Mouse (Mus musculus): ENCODE measurements at regions not wholly inside any gene's neighbourhood (a gene's known extent, or its start where the extent isn't known, plus 50 kb on each side); places are given as distances from the start of the nearest gene placed in this dataset.

GRCm38 (mm10) chr6:143518476-143518875, 351.5 kb downstream of the Etnk1 start:
- Histone ChIP-seq H3K27ac (ENCODE audit: insufficient read depth, low read depth, low read length) (no peak overlapping the region), H3K4me1 (ENCODE audit: control insufficient read depth, insufficient read depth, low read length) (no peaks in the 10 kb centered on the region)
- no peak for TF ChIP-seq POLR2A (IDR thresholded peaks at IDR 0.05; ENCODE audit: borderline replicate concordance, low read depth, low read length)
- no peak for TF ChIP-seq CTCF (IDR thresholded peaks at IDR 0.05; ENCODE audit: low read depth, low read length)

GRCm38 (mm10) chr6:143519668-143520067, 352.6 kb downstream of the Etnk1 start:
- H3K4me1 ChIP-seq (ENCODE audit: control insufficient read depth, insufficient read depth, low read length) = no peaks in the 10 kb centered on the region
- no peak overlapping the region for H3K4me3 ChIP-seq (ENCODE audit: insufficient read depth, low read length)
- no peak overlapping the region for H3K27ac ChIP-seq (ENCODE audit: insufficient read depth, low read depth, low read length)
- TF ChIP-seq POLR2A (IDR thresholded peaks at IDR 0.05; ENCODE audit: borderline replicate concordance, low read depth, low read length) = no peak
- TF ChIP-seq CTCF (IDR thresholded peaks at IDR 0.05; ENCODE audit: low read depth, low read length) = no peak

More at GRCm38 (mm10) chr6:143518476-143518875, 351.5 kb downstream of the Etnk1 start:
- no peak overlapping the region for H3K4me3 ChIP-seq (ENCODE audit: insufficient read depth, low read length)

GRCm38 (mm10) chr6:143525092-143525491, 358.1 kb downstream of the Etnk1 start:
- TF ChIP-seq CTCF (IDR thresholded peaks at IDR 0.05; ENCODE audit: low read depth, low read length) = no peak
- no peak for TF ChIP-seq POLR2A (IDR thresholded peaks at IDR 0.05; ENCODE audit: borderline replicate concordance, low read depth, low read length)

GRCm38 (mm10) chr6:143528898-143529297, 361.9 kb downstream of the Etnk1 start:
- Histone ChIP-seq H3K4me1 (ENCODE audit: control insufficient read depth, insufficient read depth, low read length) (no peaks in the 10 kb centered on the region), H3K27ac (ENCODE audit: insufficient read depth, low read depth, low read length) (no peak overlapping the region)

More at GRCm38 (mm10) chr6:143525092-143525491, 358.1 kb downstream of the Etnk1 start:
- no peak overlapping the region for H3K27ac ChIP-seq (ENCODE audit: insufficient read depth, low read depth, low read length)
- no peaks in the 10 kb centered on the region for H3K4me1 ChIP-seq (ENCODE audit: control insufficient read depth, insufficient read depth, low read length)
- no peak overlapping the region for H3K4me3 ChIP-seq (ENCODE audit: insufficient read depth, low read length)

GRCm38 (mm10) chr6:143530372-143531224, 363.6 kb downstream of the Etnk1 start:
- TF ChIP-seq CTCF (IDR thresholded peaks at IDR 0.05; ENCODE audit: low read depth, low read length) = no peak
- no peak overlapping the region for H3K4me3 ChIP-seq (ENCODE audit: insufficient read depth, low read length)
- H3K4me1 ChIP-seq (ENCODE audit: control insufficient read depth, insufficient read depth, low read length) = no peaks in the 10 kb centered on the region
- no peak overlapping the region for H3K27ac ChIP-seq (ENCODE audit: insufficient read depth, low read depth, low read length)

More at GRCm38 (mm10) chr6:143528898-143529297, 361.9 kb downstream of the Etnk1 start:
- no peak for TF ChIP-seq CTCF (IDR thresholded peaks at IDR 0.05; ENCODE audit: low read depth, low read length)
- TF ChIP-seq POLR2A (IDR thresholded peaks at IDR 0.05; ENCODE audit: borderline replicate concordance, low read depth, low read length) = no peak
- H3K4me3 ChIP-seq (ENCODE audit: insufficient read depth, low read length) = no peak overlapping the region

GRCm38 (mm10) chr6:143531477-143531876, 364.5 kb downstream of the Etnk1 start:
- H3K27ac ChIP-seq (ENCODE audit: insufficient read depth, low read depth, low read length) = no peak overlapping the region
- no peak for TF ChIP-seq CTCF (IDR thresholded peaks at IDR 0.05; ENCODE audit: low read depth, low read length)
- TF ChIP-seq POLR2A (IDR thresholded peaks at IDR 0.05; ENCODE audit: borderline replicate concordance, low read depth, low read length) = no peak
- no peak overlapping the region for H3K4me3 ChIP-seq (ENCODE audit: insufficient read depth, low read length)
- H3K4me1 ChIP-seq (ENCODE audit: control insufficient read depth, insufficient read depth, low read length) = no peaks in the 10 kb centered on the region

- H3K27ac ChIP-seq (ENCODE audit: insufficient read depth, low read depth, low read length) = no peak overlapping the region
- TF ChIP-seq CTCF (IDR thresholded peaks at IDR 0.05; ENCODE audit: low read depth, low read length) (no peak), POLR2A (IDR thresholded peaks at IDR 0.05; ENCODE audit: borderline replicate concordance, low read depth, low read length) (no peak)
- H3K4me3 ChIP-seq (ENCODE audit: insufficient read depth, low read length) = no peak overlapping the region
- H3K4me1 ChIP-seq (ENCODE audit: control insufficient read depth, insufficient read depth, low read length) = no peaks in the 10 kb centered on the region
These were observed 365.4 kb downstream of the Etnk1 start for GRCm38 (mm10) chr6:143532380-143532779.

GRCm38 (mm10) chr6:143535265-143535664, 368.2 kb downstream of the Etnk1 start:
- TF ChIP-seq POLR2A (IDR thresholded peaks at IDR 0.05; ENCODE audit: borderline replicate concordance, low read depth, low read length) (no peak), CTCF (IDR thresholded peaks at IDR 0.05; ENCODE audit: low read depth, low read length) (no peak)
- H3K27ac ChIP-seq (ENCODE audit: insufficient read depth, low read depth, low read length) = no peak overlapping the region
- no peaks in the 10 kb centered on the region for H3K4me1 ChIP-seq (ENCODE audit: control insufficient read depth, insufficient read depth, low read length)
- no peak overlapping the region for H3K4me3 ChIP-seq (ENCODE audit: insufficient read depth, low read length)

- TF ChIP-seq CTCF (IDR thresholded peaks at IDR 0.05; ENCODE audit: low read depth, low read length) (no peak), POLR2A (IDR thresholded peaks at IDR 0.05; ENCODE audit: borderline replicate concordance, low read depth, low read length) (no peak)
- Histone ChIP-seq H3K4me3 (ENCODE audit: insufficient read depth, low read length) (no peak overlapping the region), H3K27ac (ENCODE audit: insufficient read depth, low read depth, low read length) (no peak overlapping the region), H3K4me1 (ENCODE audit: control insufficient read depth, insufficient read depth, low read length) (no peaks in the 10 kb centered on the region)
These were observed 368.7 kb downstream of the Etnk1 start for GRCm38 (mm10) chr6:143535726-143536125.

GRCm38 (mm10) chr6:143536525-143537293, 369.7 kb downstream of the Etnk1 start:
- H3K27ac ChIP-seq (ENCODE audit: insufficient read depth, low read depth, low read length) = no peak overlapping the region
- H3K4me1 ChIP-seq (ENCODE audit: control insufficient read depth, insufficient read depth, low read length) = no peaks in the 10 kb centered on the region
- TF ChIP-seq POLR2A (IDR thresholded peaks at IDR 0.05; ENCODE audit: borderline replicate concordance, low read depth, low read length) (no peak), CTCF (IDR thresholded peaks at IDR 0.05; ENCODE audit: low read depth, low read length) (no peak)
- H3K4me3 ChIP-seq (ENCODE audit: insufficient read depth, low read length) = no peak overlapping the region
